Mouse (Mus musculus) forebrain, embryonic 16.5 days (tissue): ENCODE measurements at regions not wholly inside any gene's neighbourhood (a gene's known extent, or its start where the extent isn't known, plus 50 kb on each side); places are given as distances from the start of the nearest gene placed in this dataset.

Experiments
- ATAC-seq: fragments of 200-750 bp; cut with Nextera tagmentation; 2 replicates; pipeline ENCODE4 v1.8.0; 2017; ENCODE audit warnings: mild to moderate bottlenecking, moderate library complexity
- H3K27ac ChIP-seq: fragments of 300-500 bp; sonication (generic); 2 replicates; pipeline ENCODE4 v1.5.1; 2014; ENCODE audit warnings: low read length, control low read depth
- H3K27me3 ChIP-seq: fragments of 300-500 bp; sonication (generic); replicated peaks from 2 replicates; pipeline ENCODE4 v1.6.1; 2014; ENCODE audit warnings: low read length; ENCODE audit not compliant: control insufficient read depth, insufficient read depth
- H3K36me3 ChIP-seq: fragments of 300-500 bp; sonication (generic); 2 replicates; pipeline ENCODE4 v1.6.1; 2014; ENCODE audit not compliant: control insufficient read depth, insufficient read depth
- H3K4me1 ChIP-seq: fragments of 300-500 bp; sonication (generic); replicated peaks from 2 replicates; pipeline ENCODE4 v1.6.1; 2014; ENCODE audit warnings: low read length; ENCODE audit not compliant: control insufficient read depth, insufficient read depth
- H3K4me2 ChIP-seq: fragments of 300-500 bp; sonication (generic); 2 replicates; pipeline ENCODE4 v1.6.1; 2014; ENCODE audit warnings: mild to moderate bottlenecking, low read length, control low read depth
- H3K4me3 ChIP-seq: fragments of 300-500 bp; sonication (generic); replicated peaks from 2 replicates; pipeline ENCODE4 v1.5.1; 2014; ENCODE audit warnings: mild to moderate bottlenecking, low read length, control low read depth
- H3K9ac ChIP-seq: fragments of 300-500 bp; sonication (generic); replicated peaks from 2 replicates; pipeline ENCODE4 v1.6.1; 2014; ENCODE audit warnings: low read depth, low read length, control low read depth
- H3K9me3 ChIP-seq: fragments of 300-500 bp; sonication (generic); 2 replicates; pipeline ENCODE4 v1.6.1; 2016; ENCODE audit warnings: low read length; ENCODE audit not compliant: control insufficient read depth
- WGBS: fragments of 180-500 bp; shearing (Covaris S2); extraction: QIAGEN DNeasy Blood & Tissue Kit; methylation state at CpG from one replicate; pipeline ENCODE4 v1.1.7; 2014; 5-methylcytosine and 5-hydroxymethylcytosine counted together

GRCm38 (mm10) chr2:70914372-70914771, 88.8 kb upstream of the Tlk1 start:
- H3K4me1 ChIP-seq: peaks cover 3% of the 10 kb centered on the region; the same call in 1 of the 2 replicates
- no peaks in the 10 kb centered on the region for H3K27me3 ChIP-seq
- H3K9me3 ChIP-seq: no peaks in the 10 kb centered on the region
- ATAC-seq: no peak
- H3K4me2 ChIP-seq: no peak overlapping the region
- H3K36me3 ChIP-seq: no peaks in the 10 kb centered on the region
- no peak overlapping the region for H3K4me3 ChIP-seq
- H3K27ac ChIP-seq: no peak overlapping the region; the same call in 1 of the 2 replicates
- H3K9ac ChIP-seq: no peak overlapping the region
- WGBS: 68% methylated on average over 7 of the region's 7 CpGs

GRCm38 (mm10) chr2:70909401-70909800, 83.9 kb upstream of the Tlk1 start:
- H3K9me3 ChIP-seq: no peaks in the 10 kb centered on the region
- no peaks in the 10 kb centered on the region for H3K36me3 ChIP-seq
- H3K27me3 ChIP-seq: no peaks in the 10 kb centered on the region
- H3K27ac ChIP-seq: no peak overlapping the region
- no peak for ATAC-seq
- no peak overlapping the region for H3K4me2 ChIP-seq
- WGBS: 79% methylated on average over 1 of the region's 1 CpGs
- no peak overlapping the region for H3K4me3 ChIP-seq
- no peak overlapping the region for H3K9ac ChIP-seq
- peaks cover 3% of the 10 kb centered on the region; the same call in 1 of the 2 replicates for H3K4me1 ChIP-seq

- H3K9me3 ChIP-seq: no peaks in the 10 kb centered on the region
- no peak overlapping the region for H3K4me2 ChIP-seq
- no peaks in the 10 kb centered on the region for H3K27me3 ChIP-seq
- H3K36me3 ChIP-seq: no peaks in the 10 kb centered on the region
- no peak overlapping the region for H3K9ac ChIP-seq
- H3K27ac ChIP-seq: no peak overlapping the region
- WGBS: 81% methylated on average over 1 of the region's 1 CpGs
- no peaks in the 10 kb centered on the region for H3K4me1 ChIP-seq
- no peak; the same call in 1 of the 2 replicates for ATAC-seq
- H3K4me3 ChIP-seq: no peak overlapping the region
Measured at GRCm38 (mm10) chr2:70908579-70908978, 83.1 kb upstream of the Tlk1 start.

GRCm38 (mm10) chr2:70906216-70906615, 80.7 kb upstream of the Tlk1 start:
- WGBS: 68% methylated on average over 3 of the region's 3 CpGs
- H3K4me1 ChIP-seq: no peaks in the 10 kb centered on the region
- H3K36me3 ChIP-seq: no peaks in the 10 kb centered on the region
- H3K9ac ChIP-seq: no peak overlapping the region
- H3K4me2 ChIP-seq: no peak overlapping the region
- no peak overlapping the region for H3K27ac ChIP-seq
- H3K9me3 ChIP-seq: no peaks in the 10 kb centered on the region
- ATAC-seq: no peak
- H3K27me3 ChIP-seq: no peaks in the 10 kb centered on the region
- H3K4me3 ChIP-seq: no peak overlapping the region

- no peaks in the 10 kb centered on the region for H3K4me1 ChIP-seq
- H3K9ac ChIP-seq: no peak overlapping the region
- 87% methylated on average over 5 of the region's 5 CpGs for WGBS
- H3K27ac ChIP-seq: no peak overlapping the region
- ATAC-seq: no peak
- H3K4me3 ChIP-seq: no peak overlapping the region
- no peaks in the 10 kb centered on the region for H3K27me3 ChIP-seq
- no peaks in the 10 kb centered on the region for H3K36me3 ChIP-seq
- H3K9me3 ChIP-seq: no peaks in the 10 kb centered on the region
- no peak overlapping the region for H3K4me2 ChIP-seq
Measured at GRCm38 (mm10) chr2:70904429-70904828, 78.9 kb upstream of the Tlk1 start.

- Histone ChIP-seq H3K27me3 (no peaks in the 10 kb centered on the region), H3K9ac (no peak overlapping the region), H3K4me2 (no peak overlapping the region), H3K27ac (no peak overlapping the region), H3K4me1 (no peaks in the 10 kb centered on the region), H3K4me3 (no peak overlapping the region), H3K9me3 (no peaks in the 10 kb centered on the region), H3K36me3 (no peaks in the 10 kb centered on the region)
- 89% methylated on average over 3 of the region's 3 CpGs for WGBS
- ATAC-seq: no peak
Measured at GRCm38 (mm10) chr2:70902196-70902595, 76.7 kb upstream of the Tlk1 start.

- 81% methylated on average over 14 of the region's 14 CpGs for WGBS
- no peak overlapping the region for H3K9ac ChIP-seq
- no peaks in the 10 kb centered on the region for H3K9me3 ChIP-seq
- peak; percentile 79 for ATAC-seq
- no peaks in the 10 kb centered on the region for H3K27me3 ChIP-seq
- no peak overlapping the region for H3K4me3 ChIP-seq
- no peak overlapping the region for H3K4me2 ChIP-seq
- H3K36me3 ChIP-seq: no peaks in the 10 kb centered on the region
- no peak overlapping the region for H3K27ac ChIP-seq
- H3K4me1 ChIP-seq: no peaks in the 10 kb centered on the region
Measured at GRCm38 (mm10) chr2:70901479-70901878, 76.0 kb upstream of the Tlk1 start.

- Histone ChIP-seq H3K4me2 (no peak overlapping the region), H3K4me1 (no peaks in the 10 kb centered on the region), H3K9ac (no peak overlapping the region), H3K27ac (no peak overlapping the region), H3K36me3 (no peaks in the 10 kb centered on the region), H3K9me3 (no peaks in the 10 kb centered on the region), H3K4me3 (no peak overlapping the region), H3K27me3 (no peaks in the 10 kb centered on the region)
- ATAC-seq: no peak
- WGBS: 91% methylated on average over 4 of the region's 4 CpGs
Measured at GRCm38 (mm10) chr2:70899056-70899455, 73.5 kb upstream of the Tlk1 start.

- no peaks in the 10 kb centered on the region for H3K27me3 ChIP-seq
- H3K9ac ChIP-seq: no peak overlapping the region
- no peaks in the 10 kb centered on the region for H3K36me3 ChIP-seq
- H3K4me2 ChIP-seq: no peak overlapping the region
- no peak for ATAC-seq
- H3K4me1 ChIP-seq: no peaks in the 10 kb centered on the region
- no peak overlapping the region for H3K4me3 ChIP-seq
- WGBS: 63% methylated on average over 9 of the region's 9 CpGs
- H3K9me3 ChIP-seq: no peaks in the 10 kb centered on the region
- no peak overlapping the region for H3K27ac ChIP-seq
Measured at GRCm38 (mm10) chr2:70898396-70898795, 72.9 kb upstream of the Tlk1 start.

- Histone ChIP-seq H3K4me3 (no peak overlapping the region), H3K27ac (no peak overlapping the region), H3K4me2 (no peak overlapping the region), H3K4me1 (no peaks in the 10 kb centered on the region), H3K36me3 (no peaks in the 10 kb centered on the region), H3K9ac (no peak overlapping the region), H3K27me3 (no peaks in the 10 kb centered on the region), H3K9me3 (no peaks in the 10 kb centered on the region)
- 78% methylated on average over 8 of the region's 8 CpGs for WGBS
- no peak for ATAC-seq
Measured at GRCm38 (mm10) chr2:70897373-70897772, 71.8 kb upstream of the Tlk1 start.
